Mouse (Mus musculus): ENCODE measurements at regions not wholly inside any gene's neighbourhood (a gene's known extent, or its start where the extent isn't known, plus 50 kb on each side); places are given as distances from the start of the nearest gene placed in this dataset.

- WGBS, result 100% methylated on average over 1 of the region's 1 CpGs
- H3K4me3 ChIP-seq, result no peak overlapping the region
These were observed 297.4 kb downstream of the Kcnj2 start for GRCm38 (mm10) chr11:111363363-111363762.

DNA sequence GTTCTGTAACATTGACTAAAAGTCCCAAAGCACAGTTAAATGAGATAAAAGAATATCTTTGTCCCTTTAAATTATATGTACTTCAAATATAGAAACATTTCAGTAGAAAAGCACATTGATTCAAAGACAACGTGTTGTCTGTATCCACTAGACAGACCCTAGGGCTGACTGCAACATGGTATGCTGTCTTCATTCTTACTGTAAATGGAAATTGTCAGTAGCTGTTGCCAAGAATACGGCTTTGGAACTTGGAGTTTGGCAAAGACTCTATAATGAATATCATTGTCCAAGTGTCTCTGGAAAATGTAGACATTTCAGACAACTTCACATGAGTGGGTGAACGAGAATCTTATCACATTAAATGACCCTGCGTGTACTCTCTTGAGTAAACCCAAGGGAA lies 311.2 kb downstream of the Kcnj2 start:
- no peak for ATAC-seq (ENCODE audit: low FRiP score, low read depth)
- Histone ChIP-seq H3K4me1 (no peaks in the 10 kb centered on the region), H3K27ac (replicated peaks) (no peak overlapping the region), H3K27me3 (no peaks in the 10 kb centered on the region), H3K9ac (replicated peaks) (no peak overlapping the region), H3K4me3 (no peak overlapping the region), H3K9me3 (no peaks in the 10 kb centered on the region), H3K36me3 (no peaks in the 10 kb centered on the region), H3K4me2 (replicated peaks) (no peak overlapping the region)
- 92% methylated on average over 4 of the region's 4 CpGs for WGBS

More at GRCm38 (mm10) chr11:111363363-111363762, 297.4 kb downstream of the Kcnj2 start:
- no peak overlapping the region for H3K9ac ChIP-seq (replicated peaks)
- H3K27ac ChIP-seq (replicated peaks), result no peak overlapping the region
- no peaks in the 10 kb centered on the region for H3K27me3 ChIP-seq
- no peaks in the 10 kb centered on the region for H3K36me3 ChIP-seq
- ATAC-seq (ENCODE audit: low FRiP score, low read depth), result no peak
- H3K9me3 ChIP-seq, result no peaks in the 10 kb centered on the region
- H3K4me1 ChIP-seq, result no peaks in the 10 kb centered on the region
- no peak overlapping the region for H3K4me2 ChIP-seq (replicated peaks)

- no peak for ATAC-seq (ENCODE audit: low FRiP score, low read depth)
- Histone ChIP-seq H3K27ac (replicated peaks) (no peak overlapping the region), H3K9ac (replicated peaks) (no peak overlapping the region), H3K4me2 (replicated peaks) (no peak overlapping the region), H3K9me3 (no peaks in the 10 kb centered on the region), H3K27me3 (no peaks in the 10 kb centered on the region), H3K4me3 (no peak overlapping the region), H3K4me1 (no peaks in the 10 kb centered on the region), H3K36me3 (no peaks in the 10 kb centered on the region)
- 84% methylated on average over 3 of the region's 3 CpGs for WGBS
These were observed 313.9 kb downstream of the Kcnj2 start for GRCm38 (mm10) chr11:111379842-111380241.

GRCm38 (mm10) chr11:111398706-111399105 lies 332.7 kb downstream of the Kcnj2 start:
- Histone ChIP-seq H3K27me3 (no peaks in the 10 kb centered on the region), H3K9me3 (no peaks in the 10 kb centered on the region), H3K9ac (replicated peaks) (no peak overlapping the region), H3K4me2 (replicated peaks) (no peak overlapping the region), H3K4me3 (no peak overlapping the region), H3K27ac (replicated peaks) (no peak overlapping the region), H3K4me1 (no peaks in the 10 kb centered on the region), H3K36me3 (no peaks in the 10 kb centered on the region)
- no peak for ATAC-seq (ENCODE audit: low FRiP score, low read depth)
- WGBS, result 100% methylated on average over 1 of the region's 1 CpGs

DNA sequence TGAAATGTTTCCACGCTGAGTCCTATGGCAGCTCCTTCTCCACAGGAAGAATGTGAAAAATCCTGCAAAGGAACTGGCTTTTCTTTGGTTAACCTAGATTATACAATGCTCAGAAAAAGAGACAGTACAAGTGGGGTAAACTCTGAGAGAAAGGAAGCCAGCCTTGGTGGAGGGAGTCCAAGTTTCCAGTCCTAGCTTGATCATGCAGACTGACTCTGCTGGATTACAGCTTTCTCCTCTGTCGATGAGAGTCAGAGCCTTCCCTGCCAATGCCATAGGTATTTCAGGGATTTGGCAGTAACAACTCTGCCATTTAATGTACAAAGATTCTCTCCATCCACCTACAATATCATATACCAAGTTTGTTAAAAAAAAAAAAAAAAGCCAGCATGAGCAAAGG lies 343.3 kb downstream of the Kcnj2 start:
- Histone ChIP-seq H3K4me2 (replicated peaks) (no peak overlapping the region), H3K9me3 (no peaks in the 10 kb centered on the region), H3K4me1 (no peaks in the 10 kb centered on the region), H3K4me3 (no peak overlapping the region), H3K27ac (replicated peaks) (no peak overlapping the region), H3K27me3 (no peaks in the 10 kb centered on the region), H3K36me3 (no peaks in the 10 kb centered on the region), H3K9ac (replicated peaks) (no peak overlapping the region)
- 87% methylated on average over 2 of the region's 2 CpGs for WGBS
- ATAC-seq (ENCODE audit: low FRiP score, low read depth), result no peak

DNA sequence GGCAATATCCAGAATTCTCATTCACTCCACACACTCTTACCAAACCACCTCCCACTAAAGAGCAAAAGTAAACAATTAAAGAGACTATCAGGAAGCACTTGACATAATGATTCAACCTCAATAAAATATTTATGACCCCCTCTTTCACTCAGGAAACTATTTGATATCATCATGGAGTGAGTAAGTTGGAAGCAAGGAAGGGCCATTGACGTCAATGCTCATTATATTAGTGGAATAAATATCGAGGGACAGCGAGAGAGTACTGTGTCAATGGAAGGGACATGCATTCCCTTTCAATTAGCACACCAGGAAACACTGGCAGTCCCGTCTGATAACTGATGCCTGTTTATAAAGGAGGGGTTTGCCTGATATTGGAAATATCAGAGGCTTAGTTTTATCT lies 358.9 kb downstream of the Kcnj2 start:
- ATAC-seq (ENCODE audit: low FRiP score, low read depth), result no peak
- Histone ChIP-seq H3K36me3 (no peaks in the 10 kb centered on the region), H3K9me3 (no peaks in the 10 kb centered on the region), H3K27ac (replicated peaks) (no peak overlapping the region), H3K4me2 (replicated peaks) (no peak overlapping the region), H3K27me3 (no peaks in the 10 kb centered on the region), H3K4me3 (no peak overlapping the region), H3K9ac (replicated peaks) (no peak overlapping the region), H3K4me1 (no peaks in the 10 kb centered on the region)
- 65% methylated on average over 4 of the region's 4 CpGs for WGBS

DNA sequence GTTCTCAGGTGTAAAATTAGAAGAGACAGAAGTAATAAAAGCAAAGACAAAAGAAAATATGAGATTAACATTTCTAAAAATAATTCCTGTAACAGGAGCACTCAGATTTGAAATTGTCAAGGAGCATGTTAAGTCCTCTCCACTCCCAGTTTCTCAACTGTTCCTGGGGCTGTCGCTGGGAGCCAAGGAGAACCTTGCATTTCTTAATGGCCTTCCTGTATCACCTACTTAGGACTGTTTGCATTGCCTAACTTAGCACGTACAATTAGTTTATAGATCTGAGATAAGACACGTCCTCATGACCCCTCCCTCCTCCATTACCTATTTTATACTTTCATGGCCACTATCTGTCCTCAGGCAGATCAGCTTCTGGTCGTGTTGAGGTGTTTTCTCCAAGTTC lies 360.8 kb downstream of the Kcnj2 start:
- H3K9me3 ChIP-seq, result no peaks in the 10 kb centered on the region
- H3K27me3 ChIP-seq, result no peaks in the 10 kb centered on the region
- WGBS, result 71% methylated on average over 4 of the region's 4 CpGs
- no peaks in the 10 kb centered on the region for H3K4me1 ChIP-seq
- H3K4me3 ChIP-seq, result no peak overlapping the region
- no peak for ATAC-seq (ENCODE audit: low FRiP score, low read depth)
- H3K4me2 ChIP-seq (replicated peaks), result no peak overlapping the region
- H3K9ac ChIP-seq (replicated peaks), result no peak overlapping the region
- no peak overlapping the region for H3K27ac ChIP-seq (replicated peaks)
- H3K36me3 ChIP-seq, result no peaks in the 10 kb centered on the region

- no peaks in the 10 kb centered on the region for H3K36me3 ChIP-seq
- no peaks in the 10 kb centered on the region for H3K9me3 ChIP-seq
- no peak overlapping the region for H3K4me3 ChIP-seq
- H3K9ac ChIP-seq (replicated peaks), result no peak overlapping the region
- H3K27ac ChIP-seq (replicated peaks), result no peak overlapping the region
- no peaks in the 10 kb centered on the region for H3K4me1 ChIP-seq
- no peak overlapping the region for H3K4me2 ChIP-seq (replicated peaks)
- no peak for ATAC-seq (ENCODE audit: low FRiP score, low read depth)
- no peaks in the 10 kb centered on the region for H3K27me3 ChIP-seq
These were observed 376.3 kb downstream of the Kcnj2 start for GRCm38 (mm10) chr11:111442257-111442656.

GRCm38 (mm10) chr11:111443381-111443780 lies 377.4 kb downstream of the Kcnj2 start:
- no peak for ATAC-seq (ENCODE audit: low FRiP score, low read depth)
- Histone ChIP-seq H3K27me3 (no peaks in the 10 kb centered on the region), H3K36me3 (no peaks in the 10 kb centered on the region), H3K27ac (replicated peaks) (no peak overlapping the region), H3K9me3 (no peaks in the 10 kb centered on the region), H3K4me3 (no peak overlapping the region), H3K9ac (replicated peaks) (no peak overlapping the region), H3K4me1 (no peaks in the 10 kb centered on the region), H3K4me2 (replicated peaks) (no peak overlapping the region)
- 85% methylated on average over 1 of the region's 1 CpGs for WGBS

DNA sequence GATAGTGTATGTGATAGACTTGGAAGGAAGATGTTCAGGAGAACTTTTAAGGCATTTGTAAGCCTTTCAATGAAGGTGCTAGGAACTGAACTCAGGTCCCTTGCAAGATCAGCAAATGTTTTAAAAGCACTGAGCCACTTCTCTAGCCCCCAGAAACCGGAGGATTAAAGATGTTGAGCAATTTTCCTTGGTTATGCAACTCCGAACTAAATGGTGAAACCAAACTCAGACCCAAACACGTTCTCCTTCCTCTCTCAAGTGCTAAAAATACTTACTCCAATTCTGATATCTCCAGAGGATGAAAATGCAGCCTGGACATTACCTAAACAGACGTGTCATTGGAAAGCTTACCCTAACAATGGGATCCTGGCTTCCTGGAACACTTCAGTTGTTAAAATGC lies 378.8 kb downstream of the Kcnj2 start:
- Histone ChIP-seq H3K27ac (replicated peaks) (no peak overlapping the region), H3K9ac (replicated peaks) (no peak overlapping the region), H3K9me3 (no peaks in the 10 kb centered on the region), H3K4me2 (replicated peaks) (no peak overlapping the region), H3K4me1 (no peaks in the 10 kb centered on the region), H3K27me3 (no peaks in the 10 kb centered on the region), H3K36me3 (no peaks in the 10 kb centered on the region), H3K4me3 (no peak overlapping the region)
- ATAC-seq (ENCODE audit: low FRiP score, low read depth), result no peak
- WGBS, result 88% methylated on average over 4 of the region's 4 CpGs

- Histone ChIP-seq H3K27me3 (no peaks in the 10 kb centered on the region), H3K27ac (replicated peaks) (no peak overlapping the region), H3K36me3 (no peaks in the 10 kb centered on the region), H3K9me3 (no peaks in the 10 kb centered on the region), H3K9ac (replicated peaks) (no peak overlapping the region), H3K4me1 (no peaks in the 10 kb centered on the region), H3K4me2 (replicated peaks) (no peak overlapping the region), H3K4me3 (no peak overlapping the region)
- ATAC-seq (ENCODE audit: low FRiP score, low read depth), result 0 out of 2 replicates have a peak, but pooled peaks have one; percentile 60
- 7% methylated on average over 4 of the region's 4 CpGs for WGBS
These were observed 379.8 kb downstream of the Kcnj2 start for GRCm38 (mm10) chr11:111445764-111446163.

GRCm38 (mm10) chr11:111450811-111451494 lies 385.0 kb downstream of the Kcnj2 start:
- H3K27ac ChIP-seq (replicated peaks), result no peak overlapping the region
- H3K4me1 ChIP-seq, result no peaks in the 10 kb centered on the region
- H3K9me3 ChIP-seq, result no peaks in the 10 kb centered on the region
- no peak for ATAC-seq (ENCODE audit: low FRiP score, low read depth)
- H3K4me3 ChIP-seq, result no peak overlapping the region
- H3K4me2 ChIP-seq (replicated peaks), result no peak overlapping the region
- WGBS, result 91% methylated on average over 3 of the region's 3 CpGs
- no peaks in the 10 kb centered on the region for H3K27me3 ChIP-seq
- H3K36me3 ChIP-seq, result no peaks in the 10 kb centered on the region
- no peak overlapping the region for H3K9ac ChIP-seq (replicated peaks)

GRCm38 (mm10) chr11:111460046-111460445 lies 394.1 kb downstream of the Kcnj2 start:
- Histone ChIP-seq H3K4me2 (replicated peaks) (no peak overlapping the region), H3K4me1 (no peaks in the 10 kb centered on the region), H3K27me3 (no peaks in the 10 kb centered on the region), H3K36me3 (no peaks in the 10 kb centered on the region), H3K9me3 (no peaks in the 10 kb centered on the region), H3K9ac (replicated peaks) (no peak overlapping the region), H3K27ac (replicated peaks) (no peak overlapping the region), H3K4me3 (no peak overlapping the region)
- no peak for ATAC-seq (ENCODE audit: low FRiP score, low read depth)
- 92% methylated on average over 10 of the region's 10 CpGs for WGBS
